Mouse (Mus musculus): ENCODE data around the gene Adal. TPM values are rescaled to one million over a fixed set of nuclear protein-coding genes. Genes with fewer than 3 reads are reported as not detected.
"Not testable (repeated sequence)": the region's sequence is repeated elsewhere in the genome, so short reads cannot be mapped to it uniquely, and the experiment has no call there.

Gene Adal
- 33.3 and 35.8 TPM in 2 replicates for polyA plus RNA-seq (2015; fragmentation: Nextera tagmentation; extraction: Ambion mirVana)

GRCm38 (mm10) chr2:121140018-121140882 lies at the start of gene Adal, which contains the start of gene Lcmt2:
Gene Adal (plus strand): TSS chr2:121140428.
Gene Lcmt2 (minus strand): TSS chr2:121140653.
- H3K27ac ChIP-seq (replicated peaks), result peak within 1 kb of the TSS; percentile 98
- H3K9me3 ChIP-seq, result no peaks in the 10 kb centered on the region
- H3K4me3 ChIP-seq, result peak within 1 kb of the TSS; percentile 67
- no peaks in the 10 kb centered on the region for H3K27me3 ChIP-seq
- peak within 1 kb of the TSS; percentile 81 for H3K4me2 ChIP-seq
- peaks cover 37% of the 10 kb centered on the region for H3K36me3 ChIP-seq
- H3K9ac ChIP-seq, result peak within 1 kb of the TSS; percentile 92
- ATAC-seq (ENCODE audit: low read depth), result peak; percentile 96
- H3K4me1 ChIP-seq (replicated peaks), result peaks cover 39% of the 10 kb centered on the region
- WGBS, result under 1% methylated on average over 87 of the region's 87 CpGs

GRCm38 (mm10) chr2:121102051-121102450 lies 38.2 kb upstream of the Adal start:
- Histone ChIP-seq H3K9me3 (no peaks in the 10 kb centered on the region), H3K27me3 (no peaks in the 10 kb centered on the region), H3K27ac (replicated peaks) (no peak overlapping the region), H3K9ac (no peak overlapping the region), H3K4me2 (no peak overlapping the region), H3K4me3 (no peak overlapping the region), H3K36me3 (no peaks in the 10 kb centered on the region), H3K4me1 (replicated peaks) (no peaks in the 10 kb centered on the region)
- WGBS, result 27% methylated on average over 9 of the region's 9 CpGs
- no peak for ATAC-seq (ENCODE audit: low read depth)

DNA sequence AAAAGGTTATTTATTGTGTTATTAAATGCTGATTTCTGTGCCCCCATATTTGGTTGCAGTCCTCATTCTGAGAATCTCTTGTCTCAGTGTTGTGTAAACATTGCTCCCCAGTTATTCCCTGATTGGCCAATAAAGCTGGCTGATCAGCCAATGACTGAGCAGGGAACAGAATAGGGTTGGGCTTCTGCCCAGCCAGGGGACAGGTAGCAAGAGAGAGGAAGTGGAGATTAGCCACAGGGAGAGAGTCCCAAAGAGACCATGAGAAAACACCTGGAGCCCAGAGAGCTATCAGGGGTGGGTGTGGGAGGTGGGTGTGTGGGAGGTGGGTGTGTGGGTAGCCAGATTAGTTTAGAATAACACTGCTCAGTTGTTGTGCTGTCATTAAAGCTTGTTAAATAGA lies 34.3 kb upstream of the Adal start:
- Histone ChIP-seq H3K36me3 (no peaks in the 10 kb centered on the region), H3K27me3 (no peaks in the 10 kb centered on the region), H3K9me3 (no peaks in the 10 kb centered on the region), H3K27ac (replicated peaks) (no peak overlapping the region), H3K9ac (no peak overlapping the region), H3K4me2 (no peak overlapping the region), H3K4me3 (no peak overlapping the region), H3K4me1 (replicated peaks) (no peaks in the 10 kb centered on the region)
- ATAC-seq (ENCODE audit: low read depth), result no peak

GRCm38 (mm10) chr2:121109695-121110094 lies 30.5 kb upstream of the Adal start, which contains the start of gene Tgm7:
Gene Tgm7 (minus strand): TSS chr2:121109795.
- Histone ChIP-seq H3K9ac (no peak within 1 kb of the TSS), H3K9me3 (no peaks in the 10 kb centered on the region), H3K27me3 (no peaks in the 10 kb centered on the region), H3K36me3 (no peaks in the 10 kb centered on the region), H3K27ac (replicated peaks) (no peak within 1 kb of the TSS), H3K4me2 (no peak within 1 kb of the TSS), H3K4me1 (replicated peaks) (no peaks in the 10 kb centered on the region), H3K4me3 (no peak within 1 kb of the TSS)
- WGBS, result 84% methylated on average over 4 of the region's 4 CpGs
- no peak for ATAC-seq (ENCODE audit: low read depth)

DNA sequence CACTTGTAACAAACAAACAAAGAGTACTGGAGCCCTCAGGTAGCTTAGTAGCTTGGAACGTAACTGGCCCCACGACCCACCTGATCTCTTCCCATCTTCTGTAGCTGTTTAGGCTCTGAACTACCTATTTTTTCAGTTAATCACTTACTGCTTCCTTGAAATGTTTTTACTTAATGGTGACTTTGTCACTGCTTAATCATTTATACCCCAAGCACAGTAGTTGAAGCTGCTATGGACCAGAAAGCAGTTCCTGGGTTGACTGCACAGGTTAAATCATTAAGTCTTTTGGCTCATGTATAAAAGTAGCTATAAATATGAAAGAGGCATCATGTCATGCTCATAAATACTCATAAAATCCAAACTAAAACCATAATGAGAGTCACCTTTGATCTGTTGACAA lies 24.8 kb upstream of the Adal start:
- no peak for ATAC-seq (ENCODE audit: low read depth)
- no peaks in the 10 kb centered on the region for H3K9me3 ChIP-seq
- no peak overlapping the region for H3K27ac ChIP-seq (replicated peaks)
- no peak overlapping the region for H3K4me2 ChIP-seq
- H3K4me3 ChIP-seq, result no peak overlapping the region
- no peaks in the 10 kb centered on the region for H3K4me1 ChIP-seq (replicated peaks)
- no peaks in the 10 kb centered on the region for H3K36me3 ChIP-seq
- 96% methylated on average over 2 of the region's 2 CpGs for WGBS
- H3K9ac ChIP-seq, result no peak overlapping the region
- H3K27me3 ChIP-seq, result no peaks in the 10 kb centered on the region

DNA sequence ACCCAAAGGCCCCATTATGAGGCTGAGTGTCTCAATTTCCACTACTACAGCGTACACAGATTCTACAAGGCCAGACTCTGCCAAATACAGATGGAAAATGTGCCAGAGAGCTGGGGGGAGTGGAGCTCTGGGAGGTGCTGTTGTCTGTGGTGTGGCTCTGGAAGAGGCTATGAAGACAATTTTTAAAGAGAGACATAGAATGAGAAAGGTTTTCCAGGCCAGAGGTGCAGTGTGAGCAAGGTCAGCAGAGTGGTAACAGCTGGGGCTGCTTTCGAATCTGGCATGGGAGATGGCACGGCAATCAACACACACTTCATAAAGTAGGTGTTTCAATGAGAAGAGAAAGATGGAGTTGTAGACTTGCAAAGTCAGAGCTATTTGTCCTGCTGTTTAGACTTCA lies 21.0 kb upstream of the Adal start:
- H3K4me3 ChIP-seq, result no peak overlapping the region
- no peaks in the 10 kb centered on the region for H3K9me3 ChIP-seq
- no peaks in the 10 kb centered on the region for H3K4me1 ChIP-seq (replicated peaks)
- no peak for ATAC-seq (ENCODE audit: low read depth)
- H3K4me2 ChIP-seq, result no peak overlapping the region
- 93% methylated on average over 3 of the region's 3 CpGs for WGBS
- H3K36me3 ChIP-seq, result no peaks in the 10 kb centered on the region
- H3K27me3 ChIP-seq, result no peaks in the 10 kb centered on the region
- H3K27ac ChIP-seq (replicated peaks), result no peak overlapping the region
- H3K9ac ChIP-seq, result no peak overlapping the region

DNA sequence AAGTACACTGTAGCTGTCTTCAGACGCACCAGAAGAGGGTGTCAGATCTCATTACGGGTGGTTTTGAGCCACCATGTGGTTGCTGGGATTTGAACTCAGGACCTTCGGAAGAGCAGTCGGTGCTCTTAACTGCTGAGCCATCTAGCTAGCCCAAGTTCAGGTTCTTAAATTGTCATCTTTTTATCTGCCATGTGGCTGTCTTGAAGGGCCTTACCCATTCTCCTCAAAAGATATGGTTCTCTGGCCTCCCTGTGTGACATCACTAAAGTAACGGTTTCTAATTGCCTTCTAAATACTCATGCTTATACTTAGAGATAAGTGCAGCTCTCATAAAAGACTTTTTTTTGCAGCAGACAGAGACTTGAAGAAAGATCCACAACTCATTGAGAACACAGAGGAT lies 13.9 kb upstream of the Adal start:
- H3K27me3 ChIP-seq; H3K4me1 ChIP-seq (replicated peaks); H3K27ac ChIP-seq (replicated peaks); H3K4me3 ChIP-seq; H3K4me2 ChIP-seq; ATAC-seq (ENCODE audit: low read depth); H3K9ac ChIP-seq; H3K36me3 ChIP-seq; H3K9me3 ChIP-seq: not testable (repeated sequence)
- WGBS, result 93% methylated on average over 5 of the region's 5 CpGs

- H3K4me3 ChIP-seq, result no peak overlapping the region
- H3K9me3 ChIP-seq, result no peaks in the 10 kb centered on the region
- H3K27ac ChIP-seq (replicated peaks), result no peak overlapping the region
- no peaks in the 10 kb centered on the region for H3K4me1 ChIP-seq (replicated peaks)
- H3K4me2 ChIP-seq, result no peak overlapping the region
- 91% methylated on average over 1 of the region's 1 CpGs for WGBS
- no peaks in the 10 kb centered on the region for H3K36me3 ChIP-seq
- no peak overlapping the region for H3K9ac ChIP-seq
- H3K27me3 ChIP-seq, result no peaks in the 10 kb centered on the region
- no peak for ATAC-seq (ENCODE audit: low read depth)
These were observed 12.7 kb upstream of the Adal start for GRCm38 (mm10) chr2:121127536-121127935.

GRCm38 (mm10) chr2:121128865-121129620 lies 11.2 kb upstream of the Adal start:
- Histone ChIP-seq H3K4me3 (no peak overlapping the region), H3K4me1 (replicated peaks) (no peaks in the 10 kb centered on the region), H3K9ac (no peak overlapping the region), H3K36me3 (no peaks in the 10 kb centered on the region), H3K9me3 (no peaks in the 10 kb centered on the region), H3K27me3 (peaks cover 2% of the 10 kb centered on the region; the same call in 1 of the 2 replicates), H3K4me2 (no peak overlapping the region), H3K27ac (replicated peaks) (no peak overlapping the region)
- WGBS, result 77% methylated on average over 9 of the region's 9 CpGs
- no peak for ATAC-seq (ENCODE audit: low read depth)

GRCm38 (mm10) chr2:121132822-121133221 lies 7.4 kb upstream of the Adal start:
- H3K27ac ChIP-seq (replicated peaks), result no peak overlapping the region
- H3K36me3 ChIP-seq, result peaks cover 12% of the 10 kb centered on the region
- H3K9me3 ChIP-seq, result no peaks in the 10 kb centered on the region
- H3K4me3 ChIP-seq, result no peak overlapping the region
- ATAC-seq (ENCODE audit: low read depth), result no peak
- peaks cover 2% of the 10 kb centered on the region; the same call in 1 of the 2 replicates for H3K27me3 ChIP-seq
- H3K9ac ChIP-seq, result no peak overlapping the region
- peaks cover 8% of the 10 kb centered on the region for H3K4me1 ChIP-seq (replicated peaks)
- H3K4me2 ChIP-seq, result no peak overlapping the region
- 72% methylated on average over 1 of the region's 1 CpGs for WGBS

DNA sequence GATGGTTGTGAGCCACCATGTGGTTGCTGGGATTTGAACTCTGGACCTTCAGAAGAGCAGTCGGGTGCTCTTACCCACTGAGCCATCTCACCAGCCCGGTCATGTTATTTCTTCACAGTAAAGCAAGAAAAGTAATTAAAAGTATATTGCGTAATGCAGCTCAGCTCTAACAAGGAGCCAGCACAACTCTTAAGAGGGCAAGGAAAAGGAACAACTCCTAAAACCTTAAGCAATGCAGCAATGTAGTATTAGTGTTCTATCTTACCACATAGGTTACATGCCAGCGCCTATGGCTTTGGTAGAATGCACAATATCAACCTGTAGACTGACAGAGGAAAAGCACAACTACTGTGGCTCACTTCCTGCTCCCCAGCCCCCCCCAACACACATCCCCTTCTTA lies 2.9 kb upstream of the Adal start:
- Histone ChIP-seq H3K27me3 (peaks cover 2% of the 10 kb centered on the region; the same call in 1 of the 2 replicates), H3K27ac (replicated peaks) (no peak overlapping the region), H3K9ac (no peak overlapping the region), H3K4me2 (no peak overlapping the region), H3K36me3 (peaks cover 22% of the 10 kb centered on the region), H3K4me1 (replicated peaks) (peaks cover 39% of the 10 kb centered on the region), H3K4me3 (no peak overlapping the region), H3K9me3 (no peaks in the 10 kb centered on the region)
- WGBS, result 97% methylated on average over 4 of the region's 4 CpGs
- no peak for ATAC-seq (ENCODE audit: low read depth)

DNA sequence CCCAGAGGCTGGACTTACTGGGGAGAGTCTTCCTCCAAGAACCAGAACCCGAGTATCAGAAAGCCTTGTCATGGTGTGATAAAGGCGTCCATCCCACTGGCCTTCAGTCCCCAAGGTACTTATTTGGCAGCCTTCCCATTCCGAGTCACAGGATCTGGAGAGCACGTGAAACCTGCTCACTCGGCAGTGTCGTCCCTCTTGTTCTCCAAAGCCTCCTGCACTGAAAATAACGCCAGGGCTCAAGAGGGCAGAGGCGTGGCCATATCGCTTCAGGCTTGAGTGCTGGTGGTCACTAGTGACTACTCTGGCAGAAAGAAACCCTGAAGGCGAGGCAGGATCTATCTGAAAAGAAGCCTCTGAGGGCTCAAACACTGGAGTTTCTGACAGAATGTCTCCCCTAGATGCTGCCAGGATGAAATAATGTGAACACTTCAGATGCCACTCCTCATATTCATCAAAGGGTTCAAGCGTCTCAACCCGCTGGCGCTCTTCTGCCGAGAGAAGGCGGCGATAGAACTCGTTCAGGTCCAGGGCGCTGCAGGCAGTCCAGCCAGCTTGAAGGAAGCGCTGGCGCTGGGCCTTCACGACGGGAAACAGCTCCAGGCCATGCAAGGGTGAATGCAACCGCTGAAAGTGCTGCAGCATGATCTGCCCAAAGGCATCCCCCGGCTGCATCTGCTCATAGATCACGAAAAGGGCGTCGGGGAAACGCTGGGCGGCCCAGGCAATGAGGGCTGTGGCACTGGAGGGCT lies 786 bp upstream of the Adal start:
- H3K9ac ChIP-seq, result peak overlapping the region; percentile 92
- ATAC-seq (ENCODE audit: low read depth), result peak; percentile 53; the same call in 1 of the 2 replicates
- no peaks in the 10 kb centered on the region for H3K27me3 ChIP-seq
- H3K27ac ChIP-seq (replicated peaks), result peak overlapping the region; percentile 98
- 41% methylated on average over 29 of the region's 29 CpGs for WGBS
- peaks cover 39% of the 10 kb centered on the region for H3K4me1 ChIP-seq (replicated peaks)
- H3K4me3 ChIP-seq, result peak overlapping the region; percentile 67
- peaks cover 35% of the 10 kb centered on the region for H3K36me3 ChIP-seq
- H3K4me2 ChIP-seq, result peak overlapping the region; percentile 81
- H3K9me3 ChIP-seq, result no peaks in the 10 kb centered on the region

Measured in neural tube, embryonic 13.5 days (tissue).